Mouse (Mus musculus) cerebellum, postnatal 25 days (tissue): Measurements from ENCODE around the gene Timm29.
"Not testable (repeated sequence)": the region's sequence is repeated elsewhere in the genome, so short reads cannot be mapped to it uniquely, and the experiment has no call there.

ENCODE experiments used
- DNase-seq, 2 experiments: peaks; one replicate each; pipeline ENCODE4 v3.0.0; 2021; ENCODE audit warnings: mixed read lengths in 2 of 2

Timm29 gene

GRCm38 (mm10) chr9:21585401-21585800 is 7.1 kb upstream of the Timm29 start:
- DNase-seq = no peak

- DNase-seq = peak in 1 of 2 experiments; percentile 32
Measured at GRCm38 (mm10) chr9:21587678-21588349, 4.7 kb upstream of the Timm29 start.

- peak in 1 of 2 experiments; percentile 21 for DNase-seq
Measured at GRCm38 (mm10) chr9:21588350-21588749, 4.2 kb upstream of the Timm29 start.

GRCm38 (mm10) chr9:21589538-21589937 is 3.0 kb upstream of the Timm29 start:
- DNase-seq = no peak

- DNase-seq = no peak
Measured at GRCm38 (mm10) chr9:21591127-21591830, 1.2 kb upstream of the Timm29 start.

- peak in 1 of 2 experiments; percentile 44 for DNase-seq
Measured at GRCm38 (mm10) chr9:21591831-21592702, 455 bp upstream of the Timm29 start.

GRCm38 (mm10) chr9:21593122-21593721 is 700 bp downstream of the Timm29 start:
- DNase-seq = peak in 1 of 2 experiments; percentile 68

- not testable (repeated sequence) for DNase-seq
Measured at GRCm38 (mm10) chr9:21594350-21594749, 1.8 kb downstream of the Timm29 start.

- no peak for DNase-seq
Measured at GRCm38 (mm10) chr9:21594838-21595237, 2.3 kb downstream of the Timm29 start.

GRCm38 (mm10) chr9:21598198-21598597 is 5.7 kb downstream of the Timm29 start:
- peak in 1 of 2 experiments; percentile 58 for DNase-seq

- DNase-seq = no peak
Measured at GRCm38 (mm10) chr9:21600186-21600585, 7.7 kb downstream of the Timm29 start.

GRCm38 (mm10) chr9:21601073-21601472 is 8.6 kb downstream of the Timm29 start:
- DNase-seq = no peak

GRCm38 (mm10) chr9:21601722-21602399 is 9.3 kb downstream of the Timm29 start:
- peak; percentile 77 to 82 for DNase-seq

- no peak for DNase-seq
Measured at GRCm38 (mm10) chr9:21604119-21604518, 11.6 kb downstream of the Timm29 start.

GRCm38 (mm10) chr9:21605865-21606264 is 13.3 kb downstream of the Timm29 start:
- DNase-seq = no peak

GRCm38 (mm10) chr9:21606648-21607047 is 14.1 kb downstream of the Timm29 start:
- DNase-seq = no peak

- no peak for DNase-seq
Measured at GRCm38 (mm10) chr9:21609861-21610260, 17.3 kb downstream of the Timm29 start.

- no peak for DNase-seq
Measured at GRCm38 (mm10) chr9:21614864-21615616, 22.5 kb downstream of the Timm29 start.

- peak; percentile 100 for DNase-seq
Measured at GRCm38 (mm10) chr9:21615617-21616231, 23.2 kb downstream of the Timm29 start, which contains the start of gene Smarca4. TSS of gene Smarca4 (plus strand) at chr9:21616169.

- DNase-seq = peak; percentile 93 to 95
Measured at GRCm38 (mm10) chr9:21616232-21616781, 23.8 kb downstream of the Timm29 start.
